Mouse (Mus musculus) common myeloid progenitor, adult 5-6 weeks (primary cell): ENCODE results near the gene Mroh2a. TPM values are rescaled to one million over a fixed set of nuclear protein-coding genes. Genes with fewer than 3 reads are reported as not detected.

Experiments
- ATAC-seq: replicated peaks from 2 replicates; pipeline ENCODE4 v1.8.0; 2016; ENCODE audit warnings: low read depth, mild to moderate bottlenecking, moderate TSS enrichment, inconsistent platforms; ENCODE audit not compliant: poor library complexity, severe bottlenecking
- total RNA-seq: library from RNA; stranded (forward); fragments of 200-1000, 187-1606 nt; gene quantifications from 2 replicates; pipeline ENCODE4 v1.2.3, GENCODE M21; 2017

Gene Mroh2a
- total RNA-seq, 1 experiment from 2014 or later = 0.18 TPM

GRCm38 (mm10) chr1:88233421-88234247, 6.8 kb downstream of the Mroh2a start:
- no peak for ATAC-seq

GRCm38 (mm10) chr1:88234248-88234610, 7.4 kb downstream of the Mroh2a start:
- ATAC-seq = no peak

- ATAC-seq = no peak
Measured at GRCm38 (mm10) chr1:88234646-88235045, 7.9 kb downstream of the Mroh2a start.

GRCm38 (mm10) chr1:88235046-88235893, 8.5 kb downstream of the Mroh2a start:
- ATAC-seq = no peak

- ATAC-seq = no peak
Measured at GRCm38 (mm10) chr1:88235894-88236415, 9.2 kb downstream of the Mroh2a start.

- ATAC-seq = no peak
Measured at GRCm38 (mm10) chr1:88237311-88237710, 10.5 kb downstream of the Mroh2a start.

- ATAC-seq = no peak
Measured at GRCm38 (mm10) chr1:88238771-88239170, 12.0 kb downstream of the Mroh2a start.

- no peak for ATAC-seq
Measured at GRCm38 (mm10) chr1:88240072-88240471, 13.3 kb downstream of the Mroh2a start.

- no peak for ATAC-seq
Measured at GRCm38 (mm10) chr1:88240579-88240978, 13.8 kb downstream of the Mroh2a start.

- no peak for ATAC-seq
Measured at GRCm38 (mm10) chr1:88243861-88244260, 17.1 kb downstream of the Mroh2a start.

GRCm38 (mm10) chr1:88245881-88246280, 19.1 kb downstream of the Mroh2a start:
- no peak for ATAC-seq

GRCm38 (mm10) chr1:88246386-88246785, 19.6 kb downstream of the Mroh2a start:
- ATAC-seq = no peak

GRCm38 (mm10) chr1:88247660-88248059, 20.9 kb downstream of the Mroh2a start:
- no peak for ATAC-seq

- peak; percentile 10; the same call in 1 of the 2 replicates for ATAC-seq
Measured at GRCm38 (mm10) chr1:88248658-88249057, 21.9 kb downstream of the Mroh2a start.

- ATAC-seq = no peak
Measured at GRCm38 (mm10) chr1:88249596-88249995, 22.8 kb downstream of the Mroh2a start.

- no peak for ATAC-seq
Measured at GRCm38 (mm10) chr1:88250023-88250422, 23.2 kb downstream of the Mroh2a start.

- ATAC-seq = 0 out of 2 replicates have a peak, but pooled peaks have one; percentile 9
Measured at GRCm38 (mm10) chr1:88253106-88253505, 26.3 kb downstream of the Mroh2a start.

GRCm38 (mm10) chr1:88253540-88253939, 26.8 kb downstream of the Mroh2a start:
- no peak for ATAC-seq

GRCm38 (mm10) chr1:88254793-88255465, 28.1 kb downstream of the Mroh2a start:
- ATAC-seq = no peak

- ATAC-seq = no peak
Measured at GRCm38 (mm10) chr1:88255466-88255857, 28.7 kb downstream of the Mroh2a start.
